Mouse (Mus musculus): ENCODE results near the gene Cldn15. TPM values are rescaled to one million over a fixed set of nuclear protein-coding genes. Genes with fewer than 3 reads are reported as not detected.

The Cldn15 gene
- polyA plus RNA-seq, 1 experiment, result not detected

DNA sequence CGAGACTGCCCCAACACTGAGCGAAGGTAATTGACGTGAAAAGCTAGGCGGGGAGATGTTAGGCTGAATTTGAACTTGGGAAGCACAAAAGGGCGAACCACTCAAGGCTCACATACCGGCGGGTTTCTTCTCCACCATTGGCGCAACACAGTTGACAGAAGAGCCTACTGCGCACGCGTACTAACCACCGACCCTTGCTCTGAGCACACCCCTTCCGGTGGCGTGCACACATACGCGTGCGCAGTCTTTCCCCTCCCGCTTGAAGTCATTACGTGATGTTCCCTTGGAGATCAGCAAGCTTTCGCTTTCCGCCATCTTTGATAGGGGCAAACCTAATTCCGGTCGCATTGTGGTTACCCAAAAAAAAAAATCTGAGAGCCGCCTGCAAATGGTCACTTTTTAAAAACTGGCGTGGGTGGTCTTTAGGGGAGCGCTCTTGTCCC, 20.3 kb downstream of the Cldn15 start, which contains the start of gene Plod3:
Gene Plod3 (plus strand): TSS at position 325 of the 443 bp plus-strand sequence.
- TF ChIP-seq POLR2A (IDR thresholded peaks at IDR 0.05; ENCODE audit: insufficient read depth, low read depth, low read length) (peak; percentile 39; the same call in 1 of the 2 replicates), CTCF (IDR thresholded peaks at IDR 0.05; ENCODE audit: insufficient read depth, low read depth, low read length) (no peak)
- Histone ChIP-seq H3K4me1 (ENCODE audit: control insufficient read depth, insufficient read depth, low read length) (peaks cover 12% of the 10 kb centered on the region), H3K27ac (ENCODE audit: insufficient read depth, low read depth, low read length) (peak within 1 kb of the TSS; percentile 43)

GRCm38 (mm10) chr5:136987138-136987933, 20.9 kb downstream of the Cldn15 start:
- H3K4me1 ChIP-seq (ENCODE audit: control insufficient read depth, insufficient read depth, low read length), result peaks cover 12% of the 10 kb centered on the region
- WGBS, result under 1% methylated on average over 67 of the region's 67 CpGs

More for the DNA sequence above, 20.3 kb downstream of the Cldn15 start, which contains the start of gene Plod3:
- WGBS, result under 1% methylated on average over 26 of the region's 26 CpGs
- peak within 1 kb of the TSS; percentile 84 for H3K4me3 ChIP-seq (ENCODE audit: insufficient read depth, low read depth, low read length)

DNA sequence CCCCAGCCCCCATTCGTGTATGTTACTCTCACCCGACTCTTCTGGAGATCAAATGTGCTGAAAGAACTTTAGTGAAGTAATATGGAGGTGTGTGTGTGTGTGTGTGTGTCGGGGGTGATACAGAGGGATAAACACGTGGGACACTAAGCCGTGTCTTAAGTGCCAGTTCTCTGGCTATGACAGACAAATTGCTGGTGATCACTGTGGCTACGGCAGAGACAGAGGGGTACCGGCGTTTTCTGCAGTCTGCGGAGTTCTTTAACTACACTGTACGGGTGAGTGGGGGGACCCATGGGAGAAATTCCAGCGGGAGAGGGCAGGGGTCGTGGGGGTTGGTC, 21.5 kb downstream of the Cldn15 start, which contains the start of gene Znhit1:
Gene Znhit1 (minus strand): TSS at position 88 of the 338 bp plus-strand sequence.
- under 1% methylated on average over 12 of the region's 12 CpGs for WGBS
- peak within 1 kb of the TSS; percentile 84 for H3K4me3 ChIP-seq (ENCODE audit: insufficient read depth, low read depth, low read length)
- TF ChIP-seq CTCF (IDR thresholded peaks at IDR 0.05; ENCODE audit: insufficient read depth, low read depth, low read length) (no peak), POLR2A (IDR thresholded peaks at IDR 0.05; ENCODE audit: insufficient read depth, low read depth, low read length) (no peak)
- peak within 1 kb of the TSS; percentile 43 for H3K27ac ChIP-seq (ENCODE audit: insufficient read depth, low read depth, low read length)
- peaks cover 12% of the 10 kb centered on the region for H3K4me1 ChIP-seq (ENCODE audit: control insufficient read depth, insufficient read depth, low read length)

More at GRCm38 (mm10) chr5:136987138-136987933, 20.9 kb downstream of the Cldn15 start:
- no peak for TF ChIP-seq CTCF (IDR thresholded peaks at IDR 0.05; ENCODE audit: insufficient read depth, low read depth, low read length)
- peak; percentile 24; the same call in 1 of the 2 replicates for TF ChIP-seq POLR2A (IDR thresholded peaks at IDR 0.05; ENCODE audit: insufficient read depth, low read depth, low read length)
- H3K27ac ChIP-seq (ENCODE audit: insufficient read depth, low read depth, low read length), result peak overlapping the region; percentile 43
- peak overlapping the region; percentile 84 for H3K4me3 ChIP-seq (ENCODE audit: insufficient read depth, low read depth, low read length)

- no peak overlapping the region for H3K27ac ChIP-seq (ENCODE audit: insufficient read depth, low read depth, low read length)
- H3K4me1 ChIP-seq (ENCODE audit: control insufficient read depth, insufficient read depth, low read length), result peaks cover 12% of the 10 kb centered on the region
- TF ChIP-seq CTCF (IDR thresholded peaks at IDR 0.05; ENCODE audit: insufficient read depth, low read depth, low read length) (no peak), POLR2A (IDR thresholded peaks at IDR 0.05; ENCODE audit: insufficient read depth, low read depth, low read length) (no peak)
- peak overlapping the region; percentile 84; the same call in 1 of the 2 replicates for H3K4me3 ChIP-seq (ENCODE audit: insufficient read depth, low read depth, low read length)
- WGBS, result 49% methylated on average over 7 of the region's 7 CpGs
Measured at GRCm38 (mm10) chr5:136988420-136988819, 22.0 kb downstream of the Cldn15 start.

- no peak overlapping the region for H3K27ac ChIP-seq (ENCODE audit: insufficient read depth, low read depth, low read length)
- peaks cover 12% of the 10 kb centered on the region for H3K4me1 ChIP-seq (ENCODE audit: control insufficient read depth, insufficient read depth, low read length)
- no peak overlapping the region for H3K4me3 ChIP-seq (ENCODE audit: insufficient read depth, low read depth, low read length)
- no peak for TF ChIP-seq POLR2A (IDR thresholded peaks at IDR 0.05; ENCODE audit: insufficient read depth, low read depth, low read length)
- no peak for TF ChIP-seq CTCF (IDR thresholded peaks at IDR 0.05; ENCODE audit: insufficient read depth, low read depth, low read length)
- WGBS, result 94% methylated on average over 6 of the region's 6 CpGs
Measured at GRCm38 (mm10) chr5:136989801-136990200, 23.4 kb downstream of the Cldn15 start.

GRCm38 (mm10) chr5:136999449-136999848, 33.0 kb downstream of the Cldn15 start:
- no peak overlapping the region for H3K27ac ChIP-seq (ENCODE audit: insufficient read depth, low read depth, low read length)
- TF ChIP-seq CTCF (IDR thresholded peaks at IDR 0.05; ENCODE audit: insufficient read depth, low read depth, low read length) (no peak), POLR2A (IDR thresholded peaks at IDR 0.05; ENCODE audit: insufficient read depth, low read depth, low read length) (no peak)
- 79% methylated on average over 5 of the region's 5 CpGs for WGBS
- no peak overlapping the region for H3K4me3 ChIP-seq (ENCODE audit: insufficient read depth, low read depth, low read length)
- peaks cover 15% of the 10 kb centered on the region for H3K4me1 ChIP-seq (ENCODE audit: control insufficient read depth, insufficient read depth, low read length)

- H3K4me1 ChIP-seq (ENCODE audit: control insufficient read depth, insufficient read depth, low read length), result peaks cover 15% of the 10 kb centered on the region
- WGBS, result 85% methylated on average over 2 of the region's 2 CpGs
- TF ChIP-seq POLR2A (IDR thresholded peaks at IDR 0.05; ENCODE audit: insufficient read depth, low read depth, low read length) (no peak), CTCF (IDR thresholded peaks at IDR 0.05; ENCODE audit: insufficient read depth, low read depth, low read length) (no peak)
Measured at GRCm38 (mm10) chr5:137000612-137001011, 34.2 kb downstream of the Cldn15 start.

GRCm38 (mm10) chr5:137007276-137007675, 40.9 kb downstream of the Cldn15 start:
- H3K4me3 ChIP-seq (ENCODE audit: insufficient read depth, low read depth, low read length), result no peak overlapping the region
- no peaks in the 10 kb centered on the region for H3K4me1 ChIP-seq (ENCODE audit: control insufficient read depth, insufficient read depth, low read length)
- WGBS, result 44% methylated on average over 8 of the region's 8 CpGs
- TF ChIP-seq CTCF (IDR thresholded peaks at IDR 0.05; ENCODE audit: insufficient read depth, low read depth, low read length) (no peak), POLR2A (IDR thresholded peaks at IDR 0.05; ENCODE audit: insufficient read depth, low read depth, low read length) (no peak)
- no peak overlapping the region for H3K27ac ChIP-seq (ENCODE audit: insufficient read depth, low read depth, low read length)

More at GRCm38 (mm10) chr5:137000612-137001011, 34.2 kb downstream of the Cldn15 start:
- no peak overlapping the region for H3K27ac ChIP-seq (ENCODE audit: insufficient read depth, low read depth, low read length)
- no peak overlapping the region for H3K4me3 ChIP-seq (ENCODE audit: insufficient read depth, low read depth, low read length)

GRCm38 (mm10) chr5:137009988-137010387, 43.6 kb downstream of the Cldn15 start:
- 21% methylated on average over 3 of the region's 3 CpGs for WGBS
- Histone ChIP-seq H3K4me1 (ENCODE audit: control insufficient read depth, insufficient read depth, low read length) (no peaks in the 10 kb centered on the region), H3K27ac (ENCODE audit: insufficient read depth, low read depth, low read length) (no peak overlapping the region), H3K4me3 (ENCODE audit: insufficient read depth, low read depth, low read length) (no peak overlapping the region)
- TF ChIP-seq POLR2A (IDR thresholded peaks at IDR 0.05; ENCODE audit: insufficient read depth, low read depth, low read length) (no peak), CTCF (IDR thresholded peaks at IDR 0.05; ENCODE audit: insufficient read depth, low read depth, low read length) (no peak)
